Mouse (Mus musculus): ENCODE results near the gene Gm47985.

- TF ChIP-seq CTCF (IDR thresholded peaks at IDR 0.05; ENCODE audit: borderline replicate concordance, insufficient read depth, low read depth, low read length) (no peak), POLR2A (IDR thresholded peaks at IDR 0.05; ENCODE audit: borderline replicate concordance, insufficient read depth, low read length) (no peak)
These were observed 34.1 kb downstream of the Gm47985 start for GRCm38 (mm10) chr1:151216417-151216816.
